Mouse (Mus musculus): ENCODE measurements around the gene Rwdd3.

Gene Rwdd3

DNA sequence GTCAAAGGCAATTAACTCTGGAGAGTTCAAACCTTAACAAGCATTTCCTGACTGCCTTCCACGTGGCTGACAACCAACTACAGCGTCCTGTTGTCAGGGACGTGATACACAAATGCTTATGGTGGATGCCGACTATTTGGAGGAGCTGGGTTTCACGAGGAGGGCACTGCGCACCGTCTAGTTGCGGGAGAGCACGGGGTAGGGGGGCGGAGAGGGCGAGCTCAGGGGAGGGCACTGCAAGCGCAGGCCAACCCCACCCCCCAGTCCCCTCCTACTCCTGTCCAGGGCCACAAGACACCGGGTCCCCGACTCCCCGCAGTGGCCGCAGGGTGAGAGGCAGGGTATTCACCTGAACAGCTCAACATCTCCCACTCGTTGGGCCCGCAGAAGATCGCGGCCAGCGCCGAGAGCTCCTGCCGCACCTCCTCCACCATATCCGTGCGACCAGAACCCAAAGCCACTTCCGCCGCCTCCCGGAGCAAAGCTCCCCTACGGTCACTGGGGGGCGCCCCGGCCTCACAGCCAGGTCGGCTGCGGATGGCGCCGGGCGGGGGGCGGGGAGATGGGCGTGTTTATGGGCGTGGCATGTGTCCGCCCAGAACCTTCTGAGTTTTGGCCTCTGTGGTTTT lies at the start of gene Rwdd3:
TSS of gene Rwdd3 (minus strand) at position 453 of the 629 bp plus-strand sequence.
- DNase-seq (ENCODE audit: low read depth, low spot score): peak; percentile 96

DNA sequence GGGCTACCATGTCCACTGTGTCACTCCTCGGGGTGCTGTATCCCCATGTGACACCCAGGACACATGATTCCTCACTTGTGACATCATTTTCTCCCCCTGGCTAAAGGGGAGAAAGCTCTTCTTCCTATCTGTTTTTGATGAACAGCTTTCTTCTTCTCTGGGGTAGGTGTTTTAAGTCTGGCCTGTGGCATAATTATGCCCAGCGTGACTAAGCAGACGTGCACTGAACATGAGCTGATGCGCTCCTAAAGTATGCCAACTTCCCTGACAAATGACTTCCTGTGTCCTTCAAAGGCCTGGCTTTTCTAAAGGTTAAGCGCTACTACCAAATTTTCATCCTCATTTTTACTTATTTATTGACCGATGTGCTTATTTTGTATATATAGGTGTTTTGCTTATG lies 45.5 kb upstream of the Rwdd3 start:
- no peak for DNase-seq (ENCODE audit: low read depth, low spot score)

DNA sequence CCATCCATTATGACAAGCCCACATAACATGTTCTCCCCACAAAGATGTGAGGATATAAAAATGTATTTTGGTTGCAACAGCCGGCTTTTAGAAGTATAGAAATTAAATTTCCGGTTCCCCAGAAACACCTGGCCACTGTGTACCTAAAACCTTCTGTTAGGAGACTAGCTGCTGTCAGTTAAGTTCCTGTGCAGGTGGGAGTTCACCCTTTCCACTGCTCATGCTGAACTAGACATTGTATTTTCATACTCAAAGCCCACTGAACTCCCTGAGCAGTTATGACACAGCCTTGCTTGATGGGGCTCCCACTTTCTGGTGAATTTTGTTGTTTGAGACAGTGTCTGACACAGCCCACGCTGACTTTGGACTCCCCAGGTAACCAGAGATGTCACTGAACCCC lies 42.0 kb upstream of the Rwdd3 start:
- DNase-seq (ENCODE audit: low read depth, low spot score): no peak

DNA sequence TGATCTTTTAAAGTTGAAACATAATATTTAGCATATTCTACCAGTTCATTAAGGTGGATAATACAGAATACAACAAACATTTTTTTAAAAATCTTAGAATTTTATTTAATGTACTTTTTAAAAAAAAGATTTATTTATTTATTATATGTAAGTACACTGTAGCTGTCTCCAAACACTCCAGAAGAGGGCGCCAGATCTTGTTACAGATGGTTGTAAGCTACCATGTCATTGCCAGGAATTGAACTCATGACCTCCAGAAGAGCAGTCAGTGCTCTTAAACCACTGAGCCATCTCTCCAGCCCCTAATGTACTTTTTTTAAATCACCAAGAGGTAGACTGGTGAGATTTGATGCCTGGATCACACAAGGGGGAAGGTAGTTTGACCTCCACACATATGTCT lies 40.7 kb upstream of the Rwdd3 start:
- DNase-seq (ENCODE audit: low read depth, low spot score): peak; percentile 16

DNA sequence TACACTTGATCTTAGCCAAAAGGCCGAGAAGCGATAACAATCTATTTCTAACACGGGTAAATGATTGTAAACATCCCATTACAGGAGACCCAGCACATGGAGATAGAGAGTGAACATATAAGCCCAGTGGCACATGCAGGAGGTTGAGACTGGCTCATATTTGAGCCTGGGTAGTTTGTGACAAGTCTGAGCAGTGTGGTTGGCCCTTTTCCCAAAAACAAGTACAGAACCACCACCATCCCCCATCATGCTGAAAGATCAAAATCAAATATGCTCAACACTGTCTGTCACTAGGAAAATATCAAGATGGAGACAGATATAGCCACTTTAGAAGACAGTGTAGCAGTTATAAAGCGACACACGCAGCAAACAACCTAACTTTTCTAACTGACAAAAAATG lies 37.5 kb upstream of the Rwdd3 start:
- no peak for DNase-seq (ENCODE audit: low read depth, low spot score)

DNA sequence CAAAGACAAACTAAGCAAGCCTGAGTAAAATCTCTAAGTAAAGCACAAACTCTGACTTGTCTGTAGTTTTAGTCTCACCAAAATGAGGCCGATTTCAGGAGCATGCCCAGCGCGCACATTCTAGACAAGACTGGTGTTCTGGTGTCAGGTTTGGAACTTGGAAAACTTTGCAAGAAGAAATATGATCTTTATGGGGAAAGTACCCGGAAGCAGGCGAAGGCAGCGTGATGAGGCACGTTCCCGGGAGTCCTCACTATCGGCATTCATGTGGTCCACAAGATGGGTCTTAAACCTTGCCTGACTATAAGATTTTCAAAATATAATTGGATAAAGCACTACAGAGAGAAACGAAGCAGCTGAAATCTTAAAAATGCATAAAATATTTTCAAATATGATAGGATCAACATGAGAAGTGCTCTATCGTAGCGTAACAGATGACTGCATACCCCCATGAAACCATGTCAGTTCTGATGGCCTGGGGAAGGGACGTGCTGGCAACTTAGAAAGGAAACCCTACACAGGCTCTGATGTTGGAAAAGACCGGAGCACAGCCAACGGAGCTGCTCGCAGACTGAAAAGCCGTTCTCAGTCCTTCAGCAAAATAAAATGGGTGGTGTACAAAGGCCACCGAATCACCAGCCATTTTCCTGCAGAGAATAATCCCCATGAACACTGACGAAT lies 34.8 kb upstream of the Rwdd3 start:
- DNase-seq (ENCODE audit: low read depth, low spot score): no peak

DNA sequence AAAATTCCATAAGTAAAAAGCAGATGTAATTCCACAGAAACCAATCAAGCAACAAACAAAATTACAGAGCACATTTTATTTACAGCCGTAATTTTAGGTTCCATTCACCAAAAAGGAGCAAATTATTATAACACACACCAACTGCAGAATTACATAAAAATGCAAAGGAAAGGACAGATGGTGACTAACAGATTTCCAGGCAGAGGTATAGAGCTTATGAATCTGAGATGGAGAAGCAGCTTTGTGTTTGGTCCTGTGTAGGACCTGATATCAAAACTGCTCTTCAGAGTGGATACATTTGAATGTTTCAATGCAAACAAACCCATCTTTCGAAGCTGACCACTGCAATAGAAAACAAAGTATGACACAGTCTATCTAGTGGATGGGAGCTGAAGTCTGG lies 31.1 kb upstream of the Rwdd3 start:
- no peak for DNase-seq (ENCODE audit: low read depth, low spot score)

DNA sequence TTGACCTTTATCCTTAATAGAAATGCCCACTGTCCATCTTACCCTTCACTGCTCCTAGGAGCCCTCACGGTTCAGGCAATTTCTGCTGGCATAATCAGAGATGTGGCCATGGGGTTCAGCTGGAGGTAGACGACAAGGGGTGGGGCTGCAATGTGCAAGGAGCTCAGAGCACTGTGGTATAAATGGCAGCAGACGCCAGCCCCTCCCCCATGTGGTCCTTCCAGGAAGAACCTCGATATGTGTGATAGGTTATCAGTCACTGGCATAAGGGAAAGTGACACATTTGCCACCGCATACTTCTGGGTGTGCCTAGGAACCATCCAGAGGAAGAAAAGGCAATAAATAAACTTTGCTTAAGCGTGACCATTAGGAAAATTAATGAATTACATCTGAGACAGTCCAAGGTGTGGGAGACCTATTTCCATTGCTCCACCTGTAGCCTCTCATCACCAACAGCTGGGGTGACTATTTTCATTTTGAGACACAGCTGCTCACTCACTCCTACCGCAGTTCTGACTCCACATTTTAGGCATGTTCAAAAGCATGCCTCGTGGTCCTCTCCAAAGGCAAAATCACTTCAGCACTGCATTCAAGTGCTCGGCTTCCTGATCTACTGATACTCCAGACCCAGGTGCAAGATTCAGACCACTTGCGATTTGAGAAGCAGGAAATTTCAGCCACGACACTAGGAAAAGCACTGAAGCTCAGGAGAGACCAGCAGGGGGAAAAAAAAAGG lies 29.7 kb upstream of the Rwdd3 start:
- peak; percentile 15 for DNase-seq (ENCODE audit: low read depth, low spot score)

DNA sequence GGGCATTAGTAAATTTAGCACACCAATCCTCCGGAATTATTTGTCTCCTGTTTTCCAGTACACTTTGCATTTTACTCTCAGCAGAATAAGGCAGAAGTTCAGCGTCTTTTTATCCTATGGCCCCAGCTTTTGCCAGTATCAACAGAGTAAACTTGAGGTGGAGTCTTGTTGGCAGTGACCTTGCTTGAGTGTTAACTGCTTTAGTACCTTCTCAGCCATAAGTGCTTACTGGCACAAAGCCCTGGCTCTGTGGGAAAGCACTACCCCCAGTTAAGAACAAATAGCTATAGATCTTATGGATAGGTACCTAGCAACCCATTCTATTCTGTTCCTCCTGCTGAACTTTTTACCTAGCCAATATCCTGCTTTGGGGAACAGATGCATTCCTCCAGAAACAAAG lies 17.7 kb upstream of the Rwdd3 start:
- DNase-seq (ENCODE audit: low read depth, low spot score): no peak

DNA sequence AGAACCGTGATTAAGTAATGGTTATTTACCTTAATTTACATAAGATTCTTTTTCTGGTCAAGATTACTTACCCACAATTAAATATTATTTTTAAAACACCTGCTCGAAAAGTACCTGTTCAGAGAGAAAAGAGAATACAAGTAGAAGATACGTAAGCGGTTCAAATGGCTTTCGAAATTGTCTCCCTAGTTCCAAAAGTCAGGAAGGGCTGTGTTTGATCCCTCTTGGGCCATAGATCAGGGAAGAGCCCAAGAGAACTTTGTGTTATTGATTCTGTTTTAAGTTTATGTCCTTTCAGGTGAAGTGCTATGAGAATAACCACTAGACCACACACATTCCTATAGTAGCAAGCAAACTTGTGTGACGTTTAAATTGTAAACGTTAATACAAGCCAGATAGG lies 16.0 kb upstream of the Rwdd3 start:
- DNase-seq (ENCODE audit: low read depth, low spot score): no peak

DNA sequence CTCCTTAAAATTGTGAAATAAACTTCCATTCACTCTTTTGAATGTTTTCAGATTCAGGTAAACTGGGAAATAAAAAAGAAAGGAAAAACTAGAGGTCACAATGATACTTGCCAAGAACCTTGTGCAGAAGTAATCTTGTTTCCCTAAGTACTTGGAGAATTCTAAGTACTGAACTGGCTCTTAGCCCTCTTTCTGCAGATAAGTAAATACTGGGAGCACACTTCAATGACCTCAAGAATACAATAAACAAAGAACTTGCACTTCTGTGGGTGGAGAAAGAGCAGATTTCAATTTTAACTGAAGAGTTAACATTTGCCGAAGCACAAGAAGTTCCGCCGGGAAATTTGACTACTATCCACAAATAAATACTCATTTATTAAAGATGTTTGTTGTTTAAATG lies 15.4 kb upstream of the Rwdd3 start:
- no peak for DNase-seq (ENCODE audit: low read depth, low spot score)

DNA sequence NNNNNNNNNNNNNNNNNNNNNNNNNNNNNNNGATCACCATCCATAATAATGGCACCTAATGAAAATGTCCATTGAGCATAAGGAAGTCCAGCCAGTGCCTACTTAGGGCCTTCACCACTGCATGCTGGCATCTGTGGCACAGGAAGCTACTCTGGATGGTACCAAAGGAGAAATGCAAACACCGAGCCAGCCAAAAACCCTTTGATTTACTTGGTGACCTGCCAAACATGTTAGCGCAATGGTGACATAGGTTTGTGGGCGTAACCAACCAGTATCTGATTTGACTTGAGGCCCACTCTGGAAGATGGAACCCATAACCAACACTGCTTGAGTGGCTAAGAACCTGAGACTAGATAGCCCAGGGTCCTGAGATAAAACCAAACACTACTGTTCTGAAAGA lies 13.7 kb upstream of the Rwdd3 start:
- no peak for DNase-seq (ENCODE audit: low read depth, low spot score)

DNA sequence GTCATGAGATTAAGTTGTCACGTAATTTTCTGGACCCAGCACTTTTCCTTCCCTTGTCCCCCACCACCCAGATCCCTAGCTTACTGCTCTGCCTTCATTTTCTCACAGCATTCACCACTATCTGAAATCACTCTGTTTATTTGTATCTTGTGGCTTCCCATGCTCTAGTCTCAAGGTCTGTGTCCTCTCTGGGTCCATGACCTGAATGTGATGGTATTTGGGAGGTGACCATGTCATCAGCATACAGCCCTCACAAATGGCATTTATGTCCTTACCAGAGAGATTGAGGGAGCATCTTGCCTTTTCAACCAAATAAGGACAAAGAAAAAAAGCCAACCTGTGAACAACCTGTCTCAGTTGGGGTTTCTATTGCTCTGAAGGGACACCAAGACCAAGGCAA lies 4.5 kb upstream of the Rwdd3 start:
- DNase-seq (ENCODE audit: low read depth, low spot score): no peak

DNA sequence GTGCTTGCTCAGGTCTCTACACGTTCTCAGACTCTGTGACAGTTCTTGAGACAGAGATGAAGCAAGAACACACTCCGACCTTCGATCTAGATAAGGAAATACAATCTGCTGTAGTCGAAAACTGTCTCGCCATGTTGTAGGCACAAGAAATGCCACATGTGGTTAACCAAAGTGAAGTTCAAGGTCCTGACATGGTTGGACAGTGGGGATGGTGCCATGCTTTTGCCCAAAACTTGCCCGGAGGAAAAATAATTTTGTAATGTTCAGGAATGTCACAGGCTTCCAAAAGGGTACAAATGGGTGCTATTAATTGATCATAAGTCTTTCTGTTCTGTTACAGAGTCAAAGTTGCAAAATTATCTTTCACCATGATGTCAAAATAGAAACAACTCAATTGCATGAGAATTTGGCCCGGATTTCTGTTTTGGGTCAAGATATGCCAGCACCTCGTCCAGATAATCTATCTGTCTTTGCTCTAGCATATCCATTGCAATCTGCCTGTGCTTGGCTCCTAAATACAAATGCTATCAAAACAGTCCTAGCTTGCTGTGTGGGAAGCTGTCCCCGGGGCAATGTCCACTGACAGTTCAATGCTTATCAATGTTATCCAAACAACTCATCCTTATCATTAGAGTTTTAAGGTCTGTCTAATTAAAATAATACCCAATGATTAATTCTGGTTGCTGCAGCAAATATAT lies 2.9 kb upstream of the Rwdd3 start:
- DNase-seq (ENCODE audit: low read depth, low spot score): no peak

DNA sequence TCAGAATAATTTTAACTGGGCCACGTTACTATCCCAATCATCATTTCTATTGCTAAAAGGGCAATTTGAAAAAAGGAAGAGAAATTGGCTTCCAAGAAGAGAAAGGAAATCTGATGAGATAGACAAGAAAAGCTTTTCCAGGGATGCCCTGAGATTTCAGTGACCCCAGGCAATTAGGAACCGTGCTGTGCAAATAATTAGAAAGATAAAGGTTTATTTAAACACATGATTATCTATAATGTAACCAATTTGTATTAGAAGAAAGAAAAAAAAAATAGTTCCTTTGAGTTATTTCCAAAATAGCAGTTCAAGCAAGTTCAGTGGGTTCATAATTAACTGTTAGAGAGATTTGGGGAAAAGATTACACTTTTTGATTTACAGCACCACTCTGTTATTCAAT lies 1.2 kb upstream of the Rwdd3 start:
- no peak for DNase-seq (ENCODE audit: low read depth, low spot score)

DNA sequence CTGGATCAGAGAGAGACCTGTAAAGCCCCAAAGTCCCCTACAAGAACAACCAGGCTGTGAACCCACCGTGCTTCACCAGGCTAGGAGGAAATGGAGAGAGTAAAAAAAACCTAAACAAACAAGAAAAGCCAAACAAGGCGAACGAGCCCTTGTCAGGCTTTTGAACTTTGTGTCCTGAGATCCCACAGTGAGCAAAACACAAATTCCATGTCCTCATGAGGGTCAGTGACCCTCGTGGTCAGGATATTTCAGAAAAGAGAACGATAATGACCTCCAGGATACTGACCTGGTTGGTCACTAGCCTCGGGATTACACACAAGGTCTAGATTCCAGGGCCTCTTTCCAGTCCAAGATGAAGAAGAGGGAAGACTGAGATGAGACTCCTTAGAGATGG lies 374 bp upstream of the Rwdd3 start:
- DNase-seq (ENCODE audit: low read depth, low spot score): no peak

DNA sequence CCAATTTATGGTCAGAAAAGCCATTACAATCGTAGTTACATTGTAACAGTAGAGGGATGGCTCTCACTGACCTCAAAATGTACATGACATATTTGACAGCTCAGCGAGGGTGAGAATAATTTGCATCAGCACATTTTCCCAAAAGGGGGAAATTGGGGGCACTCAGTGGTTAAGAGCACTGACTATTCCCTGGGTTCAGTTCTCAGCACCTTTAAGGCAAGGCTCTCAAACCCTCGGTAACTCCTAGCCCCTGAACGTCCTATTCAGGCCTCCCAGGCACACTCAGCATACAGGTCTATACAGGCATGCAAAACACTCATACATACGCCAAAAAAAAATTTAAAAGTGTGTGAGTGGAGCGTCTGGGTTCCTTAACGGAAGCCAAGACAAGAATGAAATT lies 864 bp downstream of the Rwdd3 start:
- no peak for DNase-seq (ENCODE audit: low read depth, low spot score)

DNA sequence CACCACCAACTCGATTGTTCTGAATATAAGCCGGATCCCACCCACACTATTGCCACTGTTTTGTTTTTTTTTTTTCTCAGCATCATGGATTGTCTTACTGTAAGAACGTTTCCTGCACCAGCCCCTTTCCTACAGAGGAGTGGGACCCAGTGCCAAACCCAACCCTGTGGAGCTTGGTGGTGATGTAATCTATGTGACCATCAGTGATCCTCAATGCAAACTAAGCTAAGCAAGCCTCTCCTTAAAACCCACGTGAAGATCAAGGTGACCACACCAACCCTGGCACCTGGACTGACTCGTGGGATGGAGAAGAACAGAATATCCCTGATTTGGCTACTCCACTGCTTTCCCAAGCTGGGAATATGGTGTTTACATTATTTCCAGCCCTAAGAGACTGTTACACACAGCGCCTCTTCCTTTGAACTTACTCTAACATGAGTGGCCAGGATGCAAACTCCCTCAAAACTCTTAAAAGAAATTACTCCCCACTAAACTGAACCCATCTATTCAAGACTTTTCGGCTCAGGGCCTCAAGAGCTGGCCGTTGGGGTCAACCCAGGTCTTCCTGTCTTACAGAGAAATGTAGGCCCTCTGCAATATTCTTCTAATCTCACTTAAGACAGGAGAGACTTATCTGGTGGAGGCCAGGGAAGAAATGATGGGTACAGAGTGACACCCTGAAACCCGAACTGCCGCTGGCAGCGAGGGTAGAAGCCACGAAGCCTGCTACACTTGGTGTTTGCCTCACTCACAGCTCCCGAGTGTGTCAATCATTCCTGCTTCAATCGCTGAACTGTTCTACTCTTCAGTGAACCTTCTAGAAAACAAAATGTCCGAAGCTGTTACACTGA lies 2.2 kb downstream of the Rwdd3 start:
- DNase-seq (ENCODE audit: low read depth, low spot score): no peak

DNA sequence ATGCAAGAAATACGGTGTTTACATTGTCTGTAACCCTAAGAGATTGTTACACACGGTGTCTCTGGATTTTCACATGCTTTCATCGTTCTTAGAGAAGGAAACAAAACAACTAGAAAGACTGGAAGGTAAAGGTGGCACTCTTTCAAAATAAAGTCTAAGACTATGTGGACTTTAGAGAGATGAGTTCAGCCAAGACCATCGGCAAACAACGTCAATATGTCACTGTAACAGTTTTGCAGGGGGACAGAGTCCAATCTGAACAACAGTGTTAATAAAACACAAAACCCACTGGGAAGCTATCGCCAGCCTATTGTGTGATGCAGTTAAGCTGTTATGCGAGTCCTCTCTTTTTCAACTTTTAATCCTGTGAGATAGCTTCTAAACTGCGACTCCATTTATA lies 2.9 kb downstream of the Rwdd3 start:
- no peak for DNase-seq (ENCODE audit: low read depth, low spot score)

DNA sequence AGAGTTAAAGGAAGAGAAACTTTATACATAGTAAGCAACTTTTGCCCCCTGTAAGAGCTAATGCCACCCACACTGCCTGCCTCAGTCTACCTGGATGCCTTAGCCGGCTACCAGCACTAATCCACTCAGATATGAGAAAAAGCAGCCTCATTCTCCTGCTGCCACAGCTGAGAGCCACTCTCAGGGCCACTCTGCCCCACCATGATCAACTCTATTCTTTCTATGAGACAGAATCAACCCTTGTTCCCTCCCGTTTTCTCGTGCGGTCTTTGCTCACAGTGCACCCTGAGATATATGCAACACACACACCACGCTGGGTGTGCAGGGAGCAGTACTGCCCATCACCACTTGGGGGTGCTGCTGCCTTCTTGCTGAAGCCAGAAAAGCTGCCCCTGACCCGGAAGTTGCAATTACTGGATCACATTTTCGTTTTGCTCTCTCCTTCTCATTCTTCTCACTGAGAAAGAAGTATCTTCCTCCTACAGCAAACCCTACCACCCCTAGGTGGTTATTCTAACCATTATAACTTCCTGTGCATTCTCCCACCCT lies 8.2 kb downstream of the Rwdd3 start:
- DNase-seq (ENCODE audit: low read depth, low spot score): peak; percentile 79

DNA sequence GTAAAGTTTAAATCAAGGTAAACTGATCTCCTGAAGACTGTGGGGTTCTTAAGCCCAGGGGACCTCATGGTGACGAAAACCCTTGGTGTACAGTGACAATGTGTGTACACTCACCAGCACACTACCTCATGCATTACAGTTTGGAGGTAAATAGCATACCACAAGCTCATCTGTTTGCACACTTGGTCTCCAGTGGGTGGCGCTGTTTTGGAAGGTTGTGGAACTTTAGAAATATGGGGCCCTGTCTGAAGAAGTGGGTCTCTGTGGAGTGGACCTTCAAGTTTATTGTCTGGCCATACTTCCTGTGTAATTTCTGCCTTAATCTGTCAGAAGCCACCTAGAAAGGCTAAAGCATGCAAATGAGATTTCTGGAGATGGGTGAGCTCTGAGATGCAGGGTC lies 9.8 kb downstream of the Rwdd3 start:
- peak; percentile 57 for DNase-seq (ENCODE audit: low read depth, low spot score)
